Mouse (Mus musculus) adrenal gland, postnatal 36 days (tissue): ENCODE measurements around the gene Defb30. TPM values are rescaled to one million over a fixed set of nuclear protein-coding genes. Genes with fewer than 3 reads are reported as not detected.

Experiments used
- total RNA-seq, 2 experiments: library from RNA; stranded (reverse); gene quantifications; 2 replicates each; pipeline ENCODE4 v1.2.3; 2021

The Defb30 gene
- total RNA-seq, 2 experiments from 2014 or later = not detected

Other genes starting within 250 kb of the Defb30 start
- 10 to 100 TPM; 33.4 to 41.0 TPM for gene Wdfy2, start 212.3 kb downstream of the Defb30 start, total RNA-seq
- gene Defb48, start 65.5 kb downstream of the Defb30 start, total RNA-seq = not detected
- gene Defb47, start 51.9 kb downstream of the Defb30 start, total RNA-seq = not detected
- not detected for gene Defb43, start 38.2 kb downstream of the Defb30 start, total RNA-seq
- under 1 TPM; 0.17 to 0.20 TPM for gene Defb42, start 3.0 kb downstream of the Defb30 start, total RNA-seq